Mouse (Mus musculus): Measurements from ENCODE around the gene Mbd6. TPM values are rescaled to one million over a fixed set of nuclear protein-coding genes. Genes with fewer than 3 reads are reported as not detected.

Mbd6 gene
- polyA plus RNA-seq, 1 experiment from 2014 or later = 13.5 TPM

DNA sequence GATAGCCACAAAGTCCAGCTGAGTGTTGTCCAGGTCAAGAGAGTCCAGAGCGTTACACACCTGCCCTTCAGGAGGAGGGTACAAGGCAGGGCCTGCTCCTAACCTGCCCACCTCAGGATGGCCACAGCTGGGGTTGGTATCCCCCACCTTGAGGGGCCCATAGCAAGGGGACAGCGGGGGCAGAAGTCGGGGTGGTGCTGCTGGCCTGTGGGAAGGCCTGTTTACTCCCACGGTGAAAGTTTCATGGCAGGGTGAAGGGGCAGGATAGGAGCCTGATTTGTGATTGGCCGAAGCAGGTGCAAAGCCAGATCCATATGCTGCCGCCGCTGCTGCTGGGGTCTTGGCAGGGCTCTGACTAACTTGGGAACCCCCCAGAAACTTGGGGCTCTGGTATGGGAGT is 41.4 kb upstream of the Mbd6 start:
- Histone ChIP-seq H3K4me1 (ENCODE audit: insufficient read depth, low read depth, low read length) (peaks cover 8% of the 10 kb centered on the region), H3K27me3 (replicated peaks; ENCODE audit: insufficient read depth, low read length) (peaks cover 38% of the 10 kb centered on the region), H3K27ac (ENCODE audit: low read length) (no peak overlapping the region), H3K9me3 (ENCODE audit: low read length) (no peaks in the 10 kb centered on the region), H3K9ac (replicated peaks; ENCODE audit: low read depth) (no peak overlapping the region), H3K36me3 (ENCODE audit: insufficient read depth, low read length) (no peaks in the 10 kb centered on the region), H3K4me3 (ENCODE audit: low read depth, low read length) (no peak overlapping the region), H3K4me2 (replicated peaks; ENCODE audit: low read depth, low read length) (no peak overlapping the region)
- no peak for DNase-seq (ENCODE audit: low spot score)
- ATAC-seq = no peak
- 67% methylated on average over 7 of the region's 7 CpGs for WGBS
- TF ChIP-seq CTCF (IDR thresholded peaks at IDR 0.05) (no peak), EP300 (IDR thresholded peaks at IDR 0.05) (no peak)

DNA sequence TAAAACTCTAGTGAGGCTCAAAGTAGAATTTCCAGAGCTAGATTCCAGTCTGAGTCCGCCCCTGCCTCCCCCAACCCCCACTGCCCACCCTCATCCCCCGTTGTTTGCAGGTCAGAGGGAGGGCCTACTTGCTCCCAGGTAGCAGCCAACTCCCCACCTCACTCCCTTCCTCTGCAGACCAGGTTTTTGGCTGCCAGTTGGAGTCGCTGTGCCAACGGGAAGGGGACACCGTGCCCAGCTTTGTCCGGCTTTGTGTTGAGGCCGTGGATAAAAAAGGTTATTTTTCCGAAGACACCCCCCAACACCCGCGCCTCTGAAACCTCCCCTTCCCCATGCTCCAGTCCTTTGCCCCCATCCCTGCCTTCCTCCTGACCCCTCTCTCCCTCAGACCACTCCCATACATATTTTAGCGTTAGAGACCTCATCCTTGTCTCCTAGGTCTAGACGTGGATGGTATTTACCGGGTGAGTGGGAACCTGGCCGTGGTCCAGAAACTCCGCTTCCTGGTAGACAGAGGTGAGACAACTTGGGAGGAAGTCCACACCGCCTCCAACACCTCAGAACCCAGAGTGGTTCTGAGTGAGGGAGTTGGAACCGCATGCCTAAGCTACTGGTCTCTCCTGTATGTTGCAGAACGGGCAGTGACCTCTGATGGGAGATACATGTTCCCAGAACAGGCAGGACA is 38.8 kb upstream of the Mbd6 start:
- no peak for TF ChIP-seq CTCF (IDR thresholded peaks at IDR 0.05)
- TF ChIP-seq EP300 (IDR thresholded peaks at IDR 0.05) = no peak
- H3K27ac ChIP-seq (ENCODE audit: low read length) = no peak overlapping the region
- DNase-seq (ENCODE audit: low spot score) (no peak), ATAC-seq (no peak)
- H3K36me3 ChIP-seq (ENCODE audit: insufficient read depth, low read length) = no peaks in the 10 kb centered on the region
- H3K9ac ChIP-seq (replicated peaks; ENCODE audit: low read depth) = no peak overlapping the region
- no peaks in the 10 kb centered on the region for H3K9me3 ChIP-seq (ENCODE audit: low read length)
- H3K27me3 ChIP-seq (replicated peaks; ENCODE audit: insufficient read depth, low read length) = peaks cover 56% of the 10 kb centered on the region
- WGBS = 43% methylated on average over 18 of the region's 18 CpGs
- no peak overlapping the region for H3K4me3 ChIP-seq (ENCODE audit: low read depth, low read length)
- H3K4me2 ChIP-seq (replicated peaks; ENCODE audit: low read depth, low read length) = no peak overlapping the region
- peaks cover 8% of the 10 kb centered on the region for H3K4me1 ChIP-seq (ENCODE audit: insufficient read depth, low read depth, low read length)

DNA sequence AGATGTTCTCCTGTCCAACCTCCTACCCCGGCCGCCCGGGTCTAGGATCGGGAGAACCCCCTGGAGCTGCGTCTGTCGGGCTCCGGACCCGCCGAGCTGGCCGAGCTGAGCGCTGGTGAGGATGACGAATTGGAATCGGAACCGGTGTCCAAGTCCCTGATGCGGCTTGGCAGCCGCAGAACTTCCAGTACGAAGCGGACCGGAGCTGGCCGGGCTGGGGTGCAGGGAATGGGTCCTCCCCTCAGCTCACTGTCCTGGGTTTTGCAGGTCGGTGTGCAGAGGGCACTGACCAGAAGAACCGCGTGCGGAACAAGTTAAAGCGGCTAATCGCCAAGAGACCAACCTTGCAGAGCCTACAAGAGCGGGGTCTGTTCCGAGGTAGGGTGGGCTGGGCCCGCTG is 38.0 kb upstream of the Mbd6 start:
- Histone ChIP-seq H3K9ac (replicated peaks; ENCODE audit: low read depth) (no peak overlapping the region), H3K9me3 (ENCODE audit: low read length) (no peaks in the 10 kb centered on the region), H3K4me2 (replicated peaks; ENCODE audit: low read depth, low read length) (peak overlapping the region; percentile 69), H3K4me3 (ENCODE audit: low read depth, low read length) (peak overlapping the region; percentile 40), H3K27me3 (replicated peaks; ENCODE audit: insufficient read depth, low read length) (peaks cover 52% of the 10 kb centered on the region), H3K4me1 (ENCODE audit: insufficient read depth, low read depth, low read length) (peaks cover 8% of the 10 kb centered on the region), H3K36me3 (ENCODE audit: insufficient read depth, low read length) (no peaks in the 10 kb centered on the region), H3K27ac (ENCODE audit: low read length) (no peak overlapping the region)
- no peak for DNase-seq (ENCODE audit: low spot score)
- 10% methylated on average over 28 of the region's 29 CpGs for WGBS
- peak; percentile 1; the same call in 1 of the 2 replicates for ATAC-seq
- TF ChIP-seq CTCF (IDR thresholded peaks at IDR 0.05) (no peak), EP300 (IDR thresholded peaks at IDR 0.05) (no peak)

DNA sequence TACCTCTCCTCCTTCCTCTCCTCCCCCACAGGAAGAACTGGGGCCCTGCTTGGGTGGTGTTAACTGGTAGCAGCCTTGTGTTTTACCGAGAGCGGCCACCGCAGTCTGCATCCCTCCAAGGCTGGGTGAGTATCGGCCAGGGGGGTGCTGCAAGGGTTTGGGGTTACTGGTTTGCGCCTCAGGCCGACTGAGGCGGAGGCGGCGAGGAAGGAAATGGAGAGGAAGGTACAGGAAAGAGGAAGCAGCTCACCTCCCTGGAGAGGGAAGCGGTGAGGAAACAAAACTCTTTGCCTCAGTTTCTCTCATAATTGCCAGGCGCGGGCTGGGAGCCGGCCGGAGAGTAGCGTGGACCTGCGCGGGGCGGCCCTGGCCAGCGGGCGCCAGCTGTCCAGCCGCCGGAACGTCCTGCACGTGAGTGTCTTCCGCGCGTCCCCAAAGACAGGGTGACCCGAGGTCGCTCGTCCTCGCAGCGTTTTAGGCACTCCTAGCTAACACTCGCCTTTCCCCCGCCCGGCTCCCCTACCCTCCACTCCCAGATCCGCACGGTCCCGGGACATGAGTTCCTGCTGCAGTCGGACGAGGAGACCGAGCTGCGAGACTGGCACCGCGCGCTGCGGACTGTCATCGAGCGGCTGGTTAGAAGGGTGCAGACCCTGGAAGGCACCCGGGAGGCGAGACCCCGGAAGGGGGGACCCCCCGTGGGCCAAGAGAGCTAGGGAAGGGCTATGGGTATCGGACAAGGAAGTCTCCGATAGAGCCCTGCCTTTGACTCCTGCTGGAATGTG is 37.4 kb upstream of the Mbd6 start:
- no peak overlapping the region for H3K9ac ChIP-seq (replicated peaks; ENCODE audit: low read depth)
- peak overlapping the region; percentile 40 for H3K4me3 ChIP-seq (ENCODE audit: low read depth, low read length)
- no peaks in the 10 kb centered on the region for H3K9me3 ChIP-seq (ENCODE audit: low read length)
- H3K36me3 ChIP-seq (ENCODE audit: insufficient read depth, low read length) = no peaks in the 10 kb centered on the region
- peak; percentile 37; the same call in 1 of the 2 replicates for ATAC-seq
- whole genome bisulfite sequencing = 2% methylated on average over 51 of the region's 54 CpGs
- peak overlapping the region; percentile 69 for H3K4me2 ChIP-seq (replicated peaks; ENCODE audit: low read depth, low read length)
- TF ChIP-seq CTCF (IDR thresholded peaks at IDR 0.05) (no peak), EP300 (IDR thresholded peaks at IDR 0.05) (no peak)
- H3K27ac ChIP-seq (ENCODE audit: low read length) = no peak overlapping the region
- peaks cover 48% of the 10 kb centered on the region for H3K27me3 ChIP-seq (replicated peaks; ENCODE audit: insufficient read depth, low read length)
- DNase-seq (ENCODE audit: low spot score) = no peak
- peaks cover 8% of the 10 kb centered on the region for H3K4me1 ChIP-seq (ENCODE audit: insufficient read depth, low read depth, low read length)

DNA sequence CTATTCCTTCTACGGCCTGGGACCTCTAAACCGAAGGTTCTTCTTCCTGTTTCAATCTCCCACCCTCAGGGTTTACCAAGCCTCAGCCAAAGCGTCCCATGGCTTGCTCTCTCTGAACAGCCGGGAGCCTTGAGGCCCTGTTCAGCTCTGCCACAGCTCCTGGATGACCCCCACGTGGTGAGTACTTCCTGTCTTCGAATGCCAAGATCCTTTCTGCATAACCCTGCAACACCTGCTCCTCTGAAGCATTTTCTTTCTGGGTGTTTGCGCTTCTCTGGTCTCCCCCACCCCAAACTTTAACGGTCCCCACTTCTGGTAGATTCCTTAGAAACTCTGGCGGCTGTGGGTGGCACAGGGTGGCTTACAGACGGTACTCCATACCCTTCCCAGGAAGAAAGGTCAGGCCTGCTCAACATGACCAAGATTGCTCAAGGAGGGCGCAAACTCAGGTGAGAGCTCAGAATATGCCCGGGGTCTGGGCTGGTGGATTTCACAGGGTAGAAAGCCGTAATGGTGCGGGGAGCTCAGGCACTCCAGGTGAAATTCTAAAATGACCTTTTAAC is 36.7 kb upstream of the Mbd6 start:
- Histone ChIP-seq H3K9ac (replicated peaks; ENCODE audit: low read depth) (no peak overlapping the region), H3K4me2 (replicated peaks; ENCODE audit: low read depth, low read length) (peak overlapping the region; percentile 69), H3K27ac (ENCODE audit: low read length) (no peak overlapping the region), H3K9me3 (ENCODE audit: low read length) (no peaks in the 10 kb centered on the region), H3K27me3 (replicated peaks; ENCODE audit: insufficient read depth, low read length) (peaks cover 42% of the 10 kb centered on the region), H3K4me3 (ENCODE audit: low read depth, low read length) (peak overlapping the region; percentile 40), H3K36me3 (ENCODE audit: insufficient read depth, low read length) (no peaks in the 10 kb centered on the region), H3K4me1 (ENCODE audit: insufficient read depth, low read depth, low read length) (peaks cover 8% of the 10 kb centered on the region)
- TF ChIP-seq CTCF (IDR thresholded peaks at IDR 0.05) (no peak), EP300 (IDR thresholded peaks at IDR 0.05) (no peak)
- ATAC-seq (no peak), DNase-seq (ENCODE audit: low spot score) (no peak)
- WGBS = 34% methylated on average over 14 of the region's 14 CpGs

DNA sequence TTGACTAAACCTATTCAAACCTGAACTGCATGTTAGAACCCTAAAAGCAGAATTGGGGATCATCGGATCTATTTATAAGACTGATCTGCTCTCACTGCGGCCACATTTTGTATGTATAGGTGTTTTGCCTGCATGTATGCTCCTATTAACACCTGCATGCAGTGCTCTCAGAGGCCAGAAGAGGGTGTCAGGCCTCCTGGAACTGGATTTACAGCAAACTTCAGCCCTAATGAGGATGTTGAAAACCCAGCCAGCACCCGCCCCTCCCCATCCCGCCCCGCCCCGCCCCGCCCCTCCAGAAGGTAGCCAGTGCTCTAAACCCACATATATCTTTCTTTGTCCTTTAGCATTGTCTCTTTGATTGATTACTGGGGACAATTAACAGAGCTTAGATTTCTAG is 35.7 kb upstream of the Mbd6 start:
- TF ChIP-seq CTCF (IDR thresholded peaks at IDR 0.05) (peak; percentile 68), EP300 (IDR thresholded peaks at IDR 0.05) (no peak)
- no peak overlapping the region for H3K9ac ChIP-seq (replicated peaks; ENCODE audit: low read depth)
- DNase-seq (ENCODE audit: low spot score) = peak; percentile 72
- no peaks in the 10 kb centered on the region for H3K36me3 ChIP-seq (ENCODE audit: insufficient read depth, low read length)
- peaks cover 8% of the 10 kb centered on the region for H3K4me1 ChIP-seq (ENCODE audit: insufficient read depth, low read depth, low read length)
- no peak overlapping the region for H3K4me2 ChIP-seq (replicated peaks; ENCODE audit: low read depth, low read length)
- H3K27me3 ChIP-seq (replicated peaks; ENCODE audit: insufficient read depth, low read length) = peaks cover 42% of the 10 kb centered on the region
- H3K9me3 ChIP-seq (ENCODE audit: low read length) = no peaks in the 10 kb centered on the region
- peak; percentile 53 for ATAC-seq
- 10% methylated on average over 7 of the region's 7 CpGs for WGBS
- H3K27ac ChIP-seq (ENCODE audit: low read length) = no peak overlapping the region
- no peak overlapping the region for H3K4me3 ChIP-seq (ENCODE audit: low read depth, low read length)
